Mouse (Mus musculus) CH12.LX (cell line): Measurements from ENCODE around the gene Rps27l. TPM values are rescaled to one million over a fixed set of nuclear protein-coding genes. Genes with fewer than 3 reads are reported as not detected.

Source experiments
- DNase-seq: peaks from one replicate; pipeline ENCODE4 v3.0.0-alpha.2; 2013; ENCODE audit errors: extremely low read depth
- H3K27ac ChIP-seq: 2 replicates; pipeline ENCODE4 v1.5.1; 2012; ENCODE audit warnings: low read depth, mild to moderate bottlenecking, control low read depth, moderate library complexity; ENCODE audit not compliant: insufficient read depth
- H3K27me3 ChIP-seq: replicated peaks from 2 replicates; pipeline ENCODE3; 2012; ENCODE audit warnings: inconsistent platforms
- H3K36me3 ChIP-seq, 2 experiments: replicated peaks in 1 of 2; 2 replicates each; pipeline versions ENCODE3 to v1.6.1; 2012; ENCODE audit warnings: inconsistent platforms in 1 of 2, low read length in 1 of 2, mild to moderate bottlenecking in 1 of 2, mixed read lengths in 1 of 2, moderate library complexity in 1 of 2; ENCODE audit not compliant: control insufficient read depth in 1 of 2, insufficient read depth in 1 of 2
- H3K4me1 ChIP-seq, 2 experiments: 2 replicates each; pipeline ENCODE4 v1.6.1; 2012; ENCODE audit warnings: inconsistent platforms in 1 of 2, moderate library complexity in 1 of 2; ENCODE audit not compliant: insufficient read depth in 2 of 2, control insufficient read depth in 1 of 2
- H3K4me2 ChIP-seq: 2 replicates; pipeline ENCODE4 v1.6.1; 2012; ENCODE audit warnings: low read depth, mild to moderate bottlenecking, control low read depth; ENCODE audit not compliant: poor library complexity, insufficient read depth, severe bottlenecking
- H3K4me3 ChIP-seq, 3 experiments: fragments of 150-350 bp in 1 of 3; sonication (generic) in 1 of 3; replicated peaks in 1 of 3; 2 replicates each; pipeline versions ENCODE3 to v1.5.1; 2011 to 2012; ENCODE audit warnings: low read depth in 2 of 3, low read length in 2 of 3, mild to moderate bottlenecking in 2 of 3, moderate library complexity in 2 of 3, control low read depth in 1 of 3, improper control_type of control experiment in 1 of 3, inconsistent platforms in 1 of 3, mixed read lengths in 1 of 3; ENCODE audit not compliant: poor library complexity in 1 of 3
- H3K79me2 ChIP-seq: replicated peaks from 2 replicates; pipeline ENCODE4 v1.6.1; 2012; ENCODE audit warnings: mild to moderate bottlenecking, moderate library complexity; ENCODE audit not compliant: control insufficient read depth, poor library complexity, insufficient read depth, severe bottlenecking; ENCODE audit errors: extremely low read depth
- H3K9ac ChIP-seq: 2 replicates; pipeline ENCODE4 v1.6.1; 2012; ENCODE audit warnings: low read depth, mild to moderate bottlenecking, control low read depth, moderate library complexity; ENCODE audit not compliant: insufficient read depth
- H3K9me3 ChIP-seq: replicated peaks from 2 replicates; pipeline ENCODE3; 2012; ENCODE audit warnings: low read length, inconsistent platforms, mixed read lengths
- BHLHE40 ChIP-seq: IDR thresholded peaks from 2 replicates; pipeline ENCODE4 v1.6.1; 2011; ENCODE audit warnings: mild to moderate bottlenecking, low read depth, low read length, improper control_type of control experiment
- CHD1 ChIP-seq: IDR thresholded peaks from 2 replicates; pipeline ENCODE4 v1.6.1; 2012; ENCODE audit warnings: low read depth, low read length, improper control_type of control experiment, inconsistent platforms
- CHD2 ChIP-seq: IDR thresholded peaks from 2 replicates; pipeline ENCODE4 v1.6.1; 2011; ENCODE audit warnings: low read length, improper control_type of control experiment
- ELF1 ChIP-seq: IDR thresholded peaks from 2 replicates; pipeline ENCODE4 v1.6.1; 2014; ENCODE audit warnings: low read depth, mild to moderate bottlenecking, inconsistent platforms, low read length, improper control_type of control experiment
- EP300 ChIP-seq: IDR thresholded peaks from 2 replicates; pipeline ENCODE4 v1.6.1; 2011; ENCODE audit warnings: low read length, improper control_type of control experiment
- ETS1 ChIP-seq: conservative IDR thresholded peaks from 2 replicates; pipeline ENCODE4 v1.6.1; 2012; ENCODE audit warnings: low read depth, mild to moderate bottlenecking, inconsistent platforms, low read length, improper control_type of control experiment, moderate library complexity
- HCFC1 ChIP-seq: IDR thresholded peaks from 2 replicates; pipeline ENCODE4 v1.6.1; 2012; ENCODE audit warnings: low read depth, mild to moderate bottlenecking, inconsistent platforms, low read length, improper control_type of control experiment
- JUN ChIP-seq: IDR thresholded peaks from 2 replicates; pipeline ENCODE4 v1.6.1; 2011; ENCODE audit warnings: low read depth, mild to moderate bottlenecking, low read length, improper control_type of control experiment, moderate library complexity; ENCODE audit not compliant: insufficient read depth
- KAT2A ChIP-seq: IDR thresholded peaks from 2 replicates; pipeline ENCODE4 v1.6.1; 2012; ENCODE audit warnings: low read length, improper control_type of control experiment, inconsistent platforms; ENCODE audit not compliant: insufficient replicate concordance
- MAZ ChIP-seq: IDR thresholded peaks from 2 replicates; pipeline ENCODE4 v1.6.1; 2012; ENCODE audit warnings: low read depth, mild to moderate bottlenecking, inconsistent platforms, low read length, improper control_type of control experiment, moderate library complexity
- MXI1 ChIP-seq: IDR thresholded peaks from 2 replicates; pipeline ENCODE4 v1.6.1; 2011; ENCODE audit warnings: mild to moderate bottlenecking, low read depth, low read length, improper control_type of control experiment
- NELFE ChIP-seq: IDR thresholded peaks from 2 replicates; pipeline ENCODE4 v1.6.1; 2011; ENCODE audit warnings: low read depth, low read length, improper control_type of control experiment
- NRF1 ChIP-seq: IDR thresholded peaks from 2 replicates; pipeline ENCODE4 v1.6.1; 2014; ENCODE audit warnings: low read depth, mild to moderate bottlenecking, inconsistent platforms, low read length, improper control_type of control experiment, moderate library complexity
- PAX5 ChIP-seq: IDR thresholded peaks from 2 replicates; pipeline ENCODE4 v1.6.1; 2012; ENCODE audit warnings: low read length, inconsistent platforms, mixed read lengths
- POLR2A ChIP-seq: IDR thresholded peaks from 2 replicates; pipeline ENCODE4 v1.6.1; 2011; ENCODE audit warnings: low read depth, mild to moderate bottlenecking, improper control_type of control experiment, low read length
- POLR2AphosphoS2 ChIP-seq: IDR thresholded peaks from 2 replicates; pipeline ENCODE4 v1.6.1; 2011; ENCODE audit warnings: low read depth, low read length, improper control_type of control experiment
- RCOR1 ChIP-seq: conservative IDR thresholded peaks from 2 replicates; pipeline ENCODE4 v1.6.1; 2012; ENCODE audit warnings: low read depth, mild to moderate bottlenecking, inconsistent platforms, low read length, improper control_type of control experiment
- SIN3A ChIP-seq: IDR thresholded peaks from 2 replicates; pipeline ENCODE4 v1.6.1; 2012; ENCODE audit warnings: low read length, improper control_type of control experiment, inconsistent platforms
- TCF12 ChIP-seq: IDR thresholded peaks from 2 replicates; pipeline ENCODE4 v1.6.1; 2014; ENCODE audit warnings: low read depth, mild to moderate bottlenecking, inconsistent platforms, low read length, improper control_type of control experiment
- USF1 ChIP-seq: IDR thresholded peaks from 2 replicates; pipeline ENCODE4 v1.6.1; 2014; ENCODE audit warnings: low read depth, mild to moderate bottlenecking, inconsistent platforms, low read length, improper control_type of control experiment
- ZKSCAN1 ChIP-seq: IDR thresholded peaks from 2 replicates; pipeline ENCODE4 v1.6.1; 2012; ENCODE audit warnings: low read depth, inconsistent platforms, low read length, improper control_type of control experiment, borderline replicate concordance
- dilution Hi-C: fragments of 300-500 bp; cut with MboI; formaldehyde crosslinking; loops from 2 replicates; pipeline ENCODE4 v1.14.3; 2020; ENCODE audit warnings: low sequenced_read_pairs; ENCODE audit not compliant: extremely low pct_unique_long_range_greater_than_20kb, extremely low pct_ligation_motif_present
- in situ Hi-C: fragments of 300-500 bp; cut with MboI; formaldehyde crosslinking; loops from 3 replicates; pipeline ENCODE4 v1.14.3; 2019; ENCODE audit warnings: low sequenced_read_pairs, low pct_ligation_motif_present, low pct_unique_long_range_greater_than_20kb, mixed read lengths
- polyA plus RNA-seq: library from polyadenylated mRNA; unstranded; fragments of >175 nt; gene quantifications from 2 replicates; pipeline ENCODE4 v1.2.1, GENCODE M21; 2012; ENCODE audit warnings: low read depth; ENCODE audit not compliant: insufficient read length
- total RNA-seq, 2 experiments: library from RNA; depleted of rRNA; stranded (reverse); fragments of 300-350 nt in 1 of 2; fragments of >200 nt in 1 of 2; gene quantifications; 2 replicates each; pipeline ENCODE4 v1.2.3; 2012 to 2014

The Rps27l gene
- total and polyA plus RNA-seq, 3 experiments = 593 to 1,755 (median 694) TPM

DNA sequence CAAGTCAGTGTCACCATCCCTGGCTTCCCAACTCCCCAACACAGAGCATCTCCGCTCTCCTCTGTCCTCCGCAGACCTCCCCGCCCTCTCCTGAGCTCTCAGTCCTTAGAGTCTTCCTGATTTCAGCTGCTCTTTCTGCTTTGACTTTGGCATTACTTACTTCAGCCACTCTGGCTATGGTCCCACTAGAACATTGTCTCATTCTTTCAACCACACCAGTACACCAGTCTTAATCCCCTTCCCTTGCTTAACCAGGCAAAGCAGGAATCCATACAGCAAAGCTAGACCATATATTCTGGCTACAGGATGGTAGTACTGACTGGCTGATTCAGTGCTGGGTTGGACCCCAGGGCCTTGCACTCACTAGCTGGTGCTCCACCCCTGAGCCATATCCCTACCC lies 11.6 kb downstream of the Rps27l start:
- no peak overlapping the region for H3K9ac ChIP-seq
- dilution Hi-C loops = no loop called here
- no peaks in the 10 kb centered on the region for H3K9me3 ChIP-seq
- H3K4me3 ChIP-seq = no peak overlapping the region
- no peak overlapping the region for H3K27ac ChIP-seq
- H3K4me1 ChIP-seq = no peaks in the 10 kb centered on the region
- in situ Hi-C loops = no loop called here
- TF ChIP-seq CHD2 = no peak
- TF ChIP-seq ELF1 = no peak
- no peak for TF ChIP-seq ZKSCAN1
- H3K36me3 ChIP-seq = peaks cover 3 to 47% of the 10 kb centered on the region in 2 experiments
- no peak for DNase-seq
- no peaks in the 10 kb centered on the region for H3K79me2 ChIP-seq
- no peak overlapping the region for H3K4me2 ChIP-seq
- no peaks in the 10 kb centered on the region for H3K27me3 ChIP-seq

DNA sequence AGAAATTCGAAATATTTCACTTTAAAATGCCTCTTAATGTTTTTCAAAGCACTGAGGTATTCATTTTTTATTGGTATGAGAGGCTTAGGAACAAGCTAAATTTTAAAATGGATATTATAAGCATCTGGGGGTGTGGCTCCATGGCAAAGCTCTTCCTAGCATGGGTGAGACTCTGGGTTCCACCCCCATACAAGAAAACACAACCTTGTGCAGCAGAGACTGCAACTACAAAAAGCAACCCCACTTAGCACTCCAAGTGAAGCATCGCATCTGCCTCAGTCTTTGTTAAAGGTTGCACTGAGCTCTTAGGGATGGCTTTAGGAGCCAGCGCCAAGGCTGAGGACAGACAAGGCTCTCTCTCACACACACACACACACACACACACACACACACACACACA lies 15.6 kb downstream of the Rps27l start:
- TF ChIP-seq ETS1 (no peak), ELF1 (no peak), MXI1 (no peak), JUN (no peak), RCOR1 (no peak), HCFC1 (no peak), PAX5 (no peak), POLR2A (no peak), USF1 (no peak), CHD1 (no peak), BHLHE40 (no peak), TCF12 (no peak), POLR2AphosphoS2 (no peak), NELFE (no peak), KAT2A (no peak), SIN3A (no peak), MAZ (no peak), NRF1 (no peak), EP300 (no peak)
- Histone ChIP-seq H3K36me3 (peaks cover 0 to 50% of the 10 kb centered on the region in 2 experiments), H3K27ac (no peak overlapping the region), H3K27me3 (no peaks in the 10 kb centered on the region), H3K9ac (no peak overlapping the region), H3K9me3 (no peaks in the 10 kb centered on the region), H3K4me2 (no peak overlapping the region), H3K4me1 (no peaks in the 10 kb centered on the region; a peak in 1 of 4 replicates), H3K4me3 (no peak overlapping the region), H3K79me2 (no peaks in the 10 kb centered on the region)
- in situ Hi-C loops = no loop called here
- dilution Hi-C loops = no loop called here
- no peak for DNase-seq
